Mouse (Mus musculus): Measurements from ENCODE around the gene Cmtm8.

Gene Cmtm8

GRCm38 (mm10) chr9:114844017-114844662 is at the start of gene Cmtm8:
Cmtm8 (minus strand) TSS chr9:114844156.
- DNase-seq (ENCODE audit: low spot score) = peak; percentile 19

GRCm38 (mm10) chr9:114892974-114893373 is 49.0 kb upstream of the Cmtm8 start:
- DNase-seq (ENCODE audit: low spot score) = no peak

- no peak for DNase-seq (ENCODE audit: low spot score)
Observed at GRCm38 (mm10) chr9:114890377-114890776, 46.4 kb upstream of the Cmtm8 start.

GRCm38 (mm10) chr9:114888856-114889407 is 45.0 kb upstream of the Cmtm8 start:
- DNase-seq (ENCODE audit: low spot score) = no peak

GRCm38 (mm10) chr9:114887699-114888098 is 43.7 kb upstream of the Cmtm8 start:
- DNase-seq (ENCODE audit: low spot score) = no peak

GRCm38 (mm10) chr9:114885991-114886662 is 42.2 kb upstream of the Cmtm8 start:
- DNase-seq (ENCODE audit: low spot score) = no peak

GRCm38 (mm10) chr9:114885564-114885963 is 41.6 kb upstream of the Cmtm8 start:
- no peak for DNase-seq (ENCODE audit: low spot score)

- DNase-seq (ENCODE audit: low spot score) = no peak
Observed at GRCm38 (mm10) chr9:114881977-114882376, 38.0 kb upstream of the Cmtm8 start.

GRCm38 (mm10) chr9:114855327-114855726 is 11.4 kb upstream of the Cmtm8 start:
- peak; percentile 49 for DNase-seq (ENCODE audit: low spot score)

- DNase-seq (ENCODE audit: low spot score) = peak; percentile 25
Observed at GRCm38 (mm10) chr9:114854686-114855085, 10.7 kb upstream of the Cmtm8 start.

- no peak for DNase-seq (ENCODE audit: low spot score)
Observed at GRCm38 (mm10) chr9:114853336-114853735, 9.4 kb upstream of the Cmtm8 start.

GRCm38 (mm10) chr9:114851419-114852190 is 7.6 kb upstream of the Cmtm8 start:
- no peak for DNase-seq (ENCODE audit: low spot score)

GRCm38 (mm10) chr9:114843634-114844016 is 331 bp downstream of the Cmtm8 start:
- DNase-seq (ENCODE audit: low spot score) = peak; percentile 6

GRCm38 (mm10) chr9:114842886-114843285 is 1.1 kb downstream of the Cmtm8 start:
- no peak for DNase-seq (ENCODE audit: low spot score)

- DNase-seq (ENCODE audit: low spot score) = no peak
Observed at GRCm38 (mm10) chr9:114842269-114842668, 1.7 kb downstream of the Cmtm8 start.

- DNase-seq (ENCODE audit: low spot score) = no peak
Observed at GRCm38 (mm10) chr9:114838870-114839269, 5.1 kb downstream of the Cmtm8 start.

GRCm38 (mm10) chr9:114831527-114831926 is 12.4 kb downstream of the Cmtm8 start:
- DNase-seq (ENCODE audit: low spot score) = no peak

- DNase-seq (ENCODE audit: low spot score) = no peak
Observed at GRCm38 (mm10) chr9:114830351-114830750, 13.6 kb downstream of the Cmtm8 start.

GRCm38 (mm10) chr9:114829669-114830068 is 14.3 kb downstream of the Cmtm8 start:
- DNase-seq (ENCODE audit: low spot score) = no peak

- DNase-seq (ENCODE audit: low spot score) = no peak
Observed at GRCm38 (mm10) chr9:114828377-114828776, 15.6 kb downstream of the Cmtm8 start.

- DNase-seq (ENCODE audit: low spot score) = no peak
Observed at GRCm38 (mm10) chr9:114827242-114827852, 16.6 kb downstream of the Cmtm8 start.

GRCm38 (mm10) chr9:114824166-114824565 is 19.8 kb downstream of the Cmtm8 start:
- DNase-seq (ENCODE audit: low spot score) = no peak
